Mouse (Mus musculus) lung, adult 2 months (tissue): ENCODE data around the gene Wwc2. TPM values are rescaled to one million over a fixed set of nuclear protein-coding genes. Genes with fewer than 3 reads are reported as not detected.

Source experiments
- DNase-seq: peaks from one replicate; pipeline ENCODE4 v3.0.0; 2022
- H3K4me1 ChIP-seq: fragments of 200-500 bp; 2 replicates; pipeline ENCODE4 v1.6.1; 2011; ENCODE audit warnings: low read length; ENCODE audit not compliant: control insufficient read depth, insufficient read depth
- H3K4me3 ChIP-seq: fragments of 200-500 bp; replicated peaks from 2 replicates; pipeline ENCODE3; 2011; ENCODE audit warnings: low read depth, mild to moderate bottlenecking, control low read depth, low read length; ENCODE audit errors: extremely low read depth
- CTCF ChIP-seq: fragments of 200-500 bp; IDR thresholded peaks from 2 replicates; pipeline ENCODE4 v1.5.1; 2011; ENCODE audit warnings: mild to moderate bottlenecking, low read length, control low read depth; ENCODE audit not compliant: insufficient read depth
- POLR2A ChIP-seq: fragments of 200-500 bp; IDR thresholded peaks from 2 replicates; pipeline ENCODE4 v1.6.1; 2011; ENCODE audit warnings: low read depth, mild to moderate bottlenecking, control low read depth, low read length, borderline replicate concordance; ENCODE audit errors: extremely low read depth
- WGBS: fragments of 180-500 bp; shearing (Covaris S2); methylation state at CpG from one replicate; pipeline ENCODE4 v1.1.7; 2018; 5-methylcytosine and 5-hydroxymethylcytosine counted together
- polyA plus RNA-seq: library from polyadenylated mRNA; depleted of rRNA; stranded (reverse); fragments of >200 nt; gene quantifications from 2 replicates; pipeline ENCODE4 v1.2.3, GENCODE M21; 2012

Gene Wwc2
- polyA plus RNA-seq, 1 experiment = 25.5 TPM

- no peak overlapping the region for H3K4me3 ChIP-seq
- DNase-seq = no peak
- WGBS = 27% methylated on average over 16 of the region's 16 CpGs
These were observed 58.5 kb downstream of the Wwc2 start for GRCm38 (mm10) chr8:47932028-47932790.

DNA sequence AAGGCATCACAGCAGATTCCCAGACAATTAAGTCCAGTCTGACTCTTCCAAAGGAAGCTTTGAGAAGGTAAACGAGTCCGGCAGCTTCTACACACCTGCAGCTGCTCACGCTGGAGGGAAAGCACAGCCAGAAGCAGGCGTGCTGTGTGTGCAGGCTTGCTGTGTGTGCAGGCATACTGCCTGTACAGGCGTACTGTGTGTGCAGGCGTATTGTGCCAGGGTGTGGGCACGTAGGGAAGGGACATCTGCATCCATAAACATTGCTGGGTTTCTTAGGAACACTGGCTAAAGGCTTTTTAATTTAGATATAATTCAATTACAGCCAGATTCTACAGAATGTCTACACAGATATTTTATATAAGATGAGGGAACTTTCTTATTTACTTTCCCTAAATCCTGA lies 59.4 kb downstream of the Wwc2 start:
- no peak overlapping the region for H3K4me3 ChIP-seq
- WGBS = 76% methylated on average over 7 of the region's 7 CpGs
- TF ChIP-seq CTCF = no peak
- no peak for TF ChIP-seq POLR2A
- DNase-seq = no peak
- peaks cover 24% of the 10 kb centered on the region for H3K4me1 ChIP-seq

More at GRCm38 (mm10) chr8:47932028-47932790, 58.5 kb downstream of the Wwc2 start:
- peaks cover 24% of the 10 kb centered on the region for H3K4me1 ChIP-seq
- TF ChIP-seq CTCF (peak; percentile 55; the same call in 1 of the 2 replicates), POLR2A (no peak)

DNA sequence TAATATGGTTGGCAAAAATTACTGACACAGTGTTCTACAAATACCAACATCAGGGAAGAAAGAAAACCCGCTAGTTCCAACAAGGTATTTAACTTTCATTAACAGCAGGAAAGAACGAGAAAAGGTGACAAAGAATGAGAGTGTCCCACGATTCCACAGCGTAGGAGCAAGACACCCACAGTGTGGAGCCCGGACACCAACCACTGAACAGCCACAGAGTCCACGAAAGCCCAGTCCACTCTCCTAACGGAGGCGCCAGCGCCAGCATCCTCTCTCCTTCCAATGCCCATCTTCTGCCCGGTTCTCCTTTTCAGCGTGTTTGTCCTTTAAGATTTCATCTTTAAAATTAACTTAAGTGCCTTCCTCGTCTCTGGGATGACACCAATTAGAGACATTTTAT lies 61.1 kb downstream of the Wwc2 start:
- Histone ChIP-seq H3K4me3 (no peak overlapping the region), H3K4me1 (peaks cover 24% of the 10 kb centered on the region)
- TF ChIP-seq POLR2A (no peak), CTCF (no peak)
- WGBS = 83% methylated on average over 12 of the region's 12 CpGs
- no peak for DNase-seq

- TF ChIP-seq POLR2A (no peak), CTCF (peak; percentile 30; the same call in 1 of the 2 replicates)
- 58% methylated on average over 12 of the region's 12 CpGs for WGBS
- H3K4me1 ChIP-seq = peaks cover 24% of the 10 kb centered on the region
These were observed 62.0 kb downstream of the Wwc2 start for GRCm38 (mm10) chr8:47928604-47929185.

DNA sequence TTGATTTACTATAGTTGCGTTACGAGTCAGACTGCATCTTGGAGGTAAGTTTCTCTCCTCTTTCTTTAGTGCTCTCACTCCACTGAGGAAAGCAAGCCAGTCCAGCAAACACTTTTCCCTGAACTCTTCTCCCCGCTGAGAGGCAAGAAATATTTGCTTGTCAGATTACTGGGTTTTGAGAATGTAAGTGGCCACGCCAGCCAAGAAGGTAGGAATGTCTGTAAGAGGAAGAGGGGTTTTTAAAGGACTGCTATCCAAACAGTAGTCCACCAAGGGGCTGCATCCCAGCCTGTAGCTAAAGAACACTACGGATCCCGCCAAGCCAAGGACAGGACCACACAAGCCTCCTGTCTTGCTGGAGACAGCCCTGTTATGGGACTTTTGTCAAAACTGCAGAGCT lies 65.8 kb downstream of the Wwc2 start:
- Histone ChIP-seq H3K4me1 (peaks cover 10% of the 10 kb centered on the region), H3K4me3 (no peak overlapping the region)
- TF ChIP-seq CTCF (no peak), POLR2A (no peak)
- no peak for DNase-seq
- WGBS = 62% methylated on average over 6 of the region's 6 CpGs

More at GRCm38 (mm10) chr8:47928604-47929185, 62.0 kb downstream of the Wwc2 start:
- DNase-seq = no peak
- no peak overlapping the region for H3K4me3 ChIP-seq

GRCm38 (mm10) chr8:47922816-47923215 lies 67.9 kb downstream of the Wwc2 start:
- TF ChIP-seq POLR2A = no peak
- no peak for TF ChIP-seq CTCF
- 63% methylated on average over 10 of the region's 10 CpGs for WGBS
- no peak overlapping the region for H3K4me3 ChIP-seq
- H3K4me1 ChIP-seq = peaks cover 7% of the 10 kb centered on the region
- DNase-seq = no peak

DNA sequence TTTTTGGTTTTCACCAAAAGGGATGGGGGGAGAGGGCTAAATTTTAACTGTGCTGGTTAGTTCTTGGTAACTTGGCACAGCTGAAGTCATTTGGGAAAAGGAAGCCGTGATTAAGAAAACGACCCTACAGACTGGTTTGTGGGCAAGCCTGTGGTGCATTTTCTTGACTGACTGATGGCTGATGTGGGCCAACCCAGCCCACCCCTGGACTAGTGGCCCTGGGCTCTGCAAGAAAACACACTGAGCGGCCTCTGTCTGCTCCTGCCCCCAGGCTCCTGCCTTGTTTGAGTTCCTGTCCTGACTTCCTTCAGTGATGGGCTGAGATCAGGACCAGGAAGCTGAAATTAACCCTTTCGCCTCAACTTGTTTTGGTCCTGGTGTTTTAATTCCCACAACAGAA lies 68.7 kb downstream of the Wwc2 start:
- TF ChIP-seq POLR2A (no peak), CTCF (no peak)
- no peak for DNase-seq
- Histone ChIP-seq H3K4me3 (no peak overlapping the region), H3K4me1 (peaks cover 15% of the 10 kb centered on the region)
- WGBS = 53% methylated on average over 4 of the region's 4 CpGs

DNA sequence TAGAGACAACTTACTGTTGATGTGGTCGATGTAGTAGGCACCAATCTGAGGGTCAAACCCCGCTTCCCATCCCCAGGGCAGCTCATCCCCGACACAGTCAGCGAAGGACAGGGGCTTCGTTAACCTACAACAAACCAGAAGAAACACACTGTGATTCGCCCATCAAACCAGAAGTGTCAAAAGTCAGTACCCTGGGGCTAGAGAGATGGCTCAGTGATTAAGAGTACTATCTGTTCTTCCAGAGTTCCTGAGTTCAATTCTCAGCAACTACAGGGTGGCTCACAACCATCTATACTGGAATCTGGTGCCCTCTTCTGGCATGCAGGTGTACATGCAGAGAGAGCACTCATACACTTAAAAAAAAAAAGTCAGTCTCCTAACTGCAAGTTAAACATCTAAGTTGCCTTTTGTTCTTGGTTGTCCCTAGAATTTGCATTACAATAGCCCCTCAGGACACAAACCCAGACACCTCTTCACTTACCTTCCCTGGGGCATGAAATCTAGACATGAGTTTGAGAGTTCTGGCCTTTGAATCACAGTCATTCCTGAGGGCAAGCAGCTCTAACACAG lies 70.1 kb downstream of the Wwc2 start:
- WGBS = 93% methylated on average over 6 of the region's 6 CpGs
- TF ChIP-seq CTCF (no peak), POLR2A (no peak)
- DNase-seq = no peak
- no peak overlapping the region for H3K4me3 ChIP-seq
- peaks cover 19% of the 10 kb centered on the region for H3K4me1 ChIP-seq

GRCm38 (mm10) chr8:47917060-47918035 lies 73.4 kb downstream of the Wwc2 start:
- no peak overlapping the region for H3K4me3 ChIP-seq
- WGBS = 58% methylated on average over 19 of the region's 19 CpGs
- H3K4me1 ChIP-seq = peaks cover 16% of the 10 kb centered on the region
- TF ChIP-seq CTCF = no peak
- no peak for TF ChIP-seq POLR2A
- no peak for DNase-seq
